Mouse (Mus musculus) intestine, postnatal 0 days (tissue): ENCODE measurements around the gene 1700010I14Rik. TPM values are rescaled to one million over a fixed set of nuclear protein-coding genes. Genes with fewer than 3 reads are reported as not detected.

Source experiments
- ATAC-seq: fragments of 200-750 bp; cut with Nextera tagmentation; 2 replicates; pipeline ENCODE4 v1.8.0; 2017; ENCODE audit warnings: mild to moderate bottlenecking, moderate TSS enrichment, moderate library complexity
- H3K27ac ChIP-seq: fragments of 300-500 bp; sonication (generic); 2 replicates; pipeline ENCODE4 v1.5.1; 2014; ENCODE audit warnings: mild to moderate bottlenecking, low read depth, low read length, moderate library complexity
- H3K27me3 ChIP-seq: fragments of 300-500 bp; sonication (generic); replicated peaks from 2 replicates; pipeline ENCODE4 v1.6.1; 2014; ENCODE audit warnings: low read length, mixed read lengths; ENCODE audit not compliant: control insufficient read depth, insufficient read depth
- H3K36me3 ChIP-seq: fragments of 300-500 bp; sonication (generic); 2 replicates; pipeline ENCODE4 v1.6.1; 2014; ENCODE audit warnings: mild to moderate bottlenecking, moderate library complexity; ENCODE audit not compliant: control insufficient read depth, insufficient read depth
- H3K4me1 ChIP-seq: fragments of 300-500 bp; sonication (generic); replicated peaks from 2 replicates; pipeline ENCODE4 v1.6.1; 2014; ENCODE audit warnings: antibody characterized with exemption, low read length, mixed read lengths; ENCODE audit not compliant: control insufficient read depth, insufficient read depth
- H3K4me2 ChIP-seq: fragments of 300-500 bp; sonication (generic); replicated peaks from 2 replicates; pipeline ENCODE4 v1.6.1; 2014; ENCODE audit warnings: low read depth, mild to moderate bottlenecking, moderate library complexity
- H3K4me3 ChIP-seq: fragments of 300-500 bp; sonication (generic); 2 replicates; pipeline ENCODE4 v1.5.1; 2014; ENCODE audit warnings: low read depth, low read length
- H3K9ac ChIP-seq: fragments of 300-500 bp; sonication (generic); 2 replicates; pipeline ENCODE4 v1.6.1; 2014; ENCODE audit warnings: mild to moderate bottlenecking, low read depth, low read length
- H3K9me3 ChIP-seq: fragments of 300-500 bp; sonication (generic); 2 replicates; pipeline ENCODE4 v1.6.1; 2016; ENCODE audit warnings: mixed run types; ENCODE audit not compliant: control insufficient read depth
- CTCF ChIP-seq: sonication (generic); IDR thresholded peaks from 2 replicates; pipeline ENCODE4 v1.5.1; 2016; ENCODE audit warnings: low read depth, mild to moderate bottlenecking, control low read depth, antibody characterized with exemption, moderate library complexity
- WGBS: fragments of 180-500 bp; shearing (Covaris S2); extraction: QIAGEN DNeasy Blood & Tissue Kit; methylation state at CpG from one replicate; pipeline ENCODE4 v1.1.7; 2014; 5-methylcytosine and 5-hydroxymethylcytosine counted together
- polyA plus RNA-seq: library from polyadenylated mRNA; unstranded; fragments of >200 nt; fragmentation: Nextera tagmentation; extraction: Ambion mirVana; gene quantifications from 2 replicates; pipeline ENCODE4 v1.2.1, GENCODE M21; 2015

The 1700010I14Rik gene
- polyA plus RNA-seq, 1 experiment from 2014 or later = 1.2 TPM

GRCm38 (mm10) chr17:8995344-8995743, 7.2 kb downstream of the 1700010I14Rik start:
- Histone ChIP-seq H3K4me2 (no peak overlapping the region), H3K9me3 (no peaks in the 10 kb centered on the region), H3K27ac (no peak overlapping the region), H3K9ac (no peak overlapping the region), H3K27me3 (no peaks in the 10 kb centered on the region), H3K4me3 (no peak overlapping the region), H3K4me1 (no peaks in the 10 kb centered on the region), H3K36me3 (no peaks in the 10 kb centered on the region)
- TF ChIP-seq CTCF = no peak
- no peak for ATAC-seq
- 80% methylated on average over 1 of the region's 1 CpGs for WGBS

DNA sequence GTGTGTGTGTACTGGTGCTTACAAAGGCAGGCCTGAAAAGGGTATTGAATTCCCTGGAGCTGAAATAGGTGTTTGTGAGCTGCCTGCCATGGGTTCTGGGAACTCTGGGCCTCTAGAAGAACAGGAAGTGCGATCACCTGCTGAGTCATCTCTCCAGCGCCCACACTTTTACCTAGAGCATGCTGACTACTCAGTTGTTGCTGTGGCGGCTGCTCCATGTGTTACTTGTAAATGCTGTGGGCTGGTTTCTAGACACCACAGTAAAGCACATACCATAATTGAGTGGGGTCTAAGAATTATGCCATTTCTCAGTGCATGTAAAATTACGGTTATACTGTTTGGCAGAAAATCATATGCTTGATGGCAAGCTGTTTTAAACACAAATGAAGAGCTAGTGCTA, 14.3 kb downstream of the 1700010I14Rik start:
- TF ChIP-seq CTCF = no peak
- no peaks in the 10 kb centered on the region for H3K4me1 ChIP-seq
- H3K9ac ChIP-seq = no peak overlapping the region
- H3K36me3 ChIP-seq = no peaks in the 10 kb centered on the region
- H3K27ac ChIP-seq = no peak overlapping the region
- H3K4me3 ChIP-seq = no peak overlapping the region
- H3K4me2 ChIP-seq = no peak overlapping the region
- no peak for ATAC-seq
- no peaks in the 10 kb centered on the region for H3K9me3 ChIP-seq
- H3K27me3 ChIP-seq = no peaks in the 10 kb centered on the region
- WGBS = 76% methylated on average over 4 of the region's 4 CpGs

DNA sequence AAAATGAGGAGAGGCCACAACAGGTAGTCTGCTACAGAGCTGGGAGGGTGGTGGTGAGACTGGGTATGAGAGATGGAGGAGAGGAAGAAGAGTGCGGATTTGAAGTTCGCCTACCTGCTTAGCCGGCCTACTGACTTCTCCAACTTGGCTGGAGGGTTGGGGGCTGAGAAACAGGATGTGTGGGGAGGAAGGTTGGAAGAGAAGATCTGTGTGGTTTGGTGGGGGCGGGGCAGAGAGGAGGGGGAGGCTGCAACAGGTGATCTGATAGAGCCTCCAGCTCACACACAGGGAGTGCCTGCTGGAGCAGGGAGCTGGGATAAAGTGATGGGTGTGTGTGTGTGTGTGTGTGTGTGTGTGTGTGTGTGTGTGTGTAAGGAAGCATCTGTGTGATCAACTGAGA, 16.4 kb downstream of the 1700010I14Rik start:
- TF ChIP-seq CTCF = no peak
- Histone ChIP-seq H3K9ac (no peak overlapping the region), H3K36me3 (no peaks in the 10 kb centered on the region), H3K4me2 (no peak overlapping the region), H3K9me3 (no peaks in the 10 kb centered on the region), H3K27ac (no peak overlapping the region), H3K27me3 (no peaks in the 10 kb centered on the region), H3K4me1 (no peaks in the 10 kb centered on the region), H3K4me3 (no peak overlapping the region)
- no peak for ATAC-seq
- 80% methylated on average over 4 of the region's 4 CpGs for WGBS

- H3K27ac ChIP-seq = no peak overlapping the region
- H3K4me1 ChIP-seq = no peaks in the 10 kb centered on the region
- no peak for ATAC-seq
- H3K9me3 ChIP-seq = no peaks in the 10 kb centered on the region
- WGBS = 32% methylated on average over 14 of the region's 14 CpGs
- no peak overlapping the region for H3K9ac ChIP-seq
- no peak overlapping the region for H3K4me3 ChIP-seq
- no peaks in the 10 kb centered on the region for H3K27me3 ChIP-seq
- TF ChIP-seq CTCF = peak; percentile 22; the same call in 1 of the 2 replicates
- H3K4me2 ChIP-seq = no peak overlapping the region
- H3K36me3 ChIP-seq = no peaks in the 10 kb centered on the region
These were observed 35.2 kb downstream of the 1700010I14Rik start for GRCm38 (mm10) chr17:9023198-9023942.

- Histone ChIP-seq H3K27ac (no peak overlapping the region), H3K27me3 (no peaks in the 10 kb centered on the region), H3K4me2 (no peak overlapping the region), H3K36me3 (no peaks in the 10 kb centered on the region), H3K4me3 (no peak overlapping the region), H3K9me3 (no peaks in the 10 kb centered on the region), H3K4me1 (no peaks in the 10 kb centered on the region), H3K9ac (no peak overlapping the region)
- 47% methylated on average over 5 of the region's 5 CpGs for WGBS
- 0 out of 2 replicates have a peak, but pooled peaks have one; percentile 16 for TF ChIP-seq CTCF
- no peak for ATAC-seq
These were observed 42.0 kb downstream of the 1700010I14Rik start for GRCm38 (mm10) chr17:9030181-9030580.

GRCm38 (mm10) chr17:9031241-9032141, 43.4 kb downstream of the 1700010I14Rik start:
- Histone ChIP-seq H3K4me3 (no peak overlapping the region), H3K9me3 (no peaks in the 10 kb centered on the region), H3K27me3 (no peaks in the 10 kb centered on the region), H3K27ac (no peak overlapping the region), H3K9ac (no peak overlapping the region), H3K4me2 (peak overlapping the region; percentile 43), H3K36me3 (no peaks in the 10 kb centered on the region), H3K4me1 (no peaks in the 10 kb centered on the region)
- peak; percentile 92 for TF ChIP-seq CTCF
- 13% methylated on average over 24 of the region's 24 CpGs for WGBS
- ATAC-seq = no peak
